Mouse (Mus musculus) myocyte (in vitro differentiated cells): ENCODE data around the gene Gm13696. TPM values are rescaled to one million over a fixed set of nuclear protein-coding genes. Genes with fewer than 3 reads are reported as not detected.
"Not testable (repeated sequence)": the region's sequence is repeated elsewhere in the genome, so short reads cannot be mapped to it uniquely, and the experiment has no call there.

Experiments used
- H3K27me3 ChIP-seq: one replicate; pipeline ENCODE4 v1.6.1; 2011; ENCODE audit not compliant: control insufficient read depth, insufficient read depth, insufficient read length
- H3K36me3 ChIP-seq: one replicate; pipeline ENCODE4 v1.6.1; 2011; ENCODE audit not compliant: control insufficient read depth, insufficient read depth
- H3K4me2 ChIP-seq: one replicate; pipeline ENCODE4 v1.6.1; 2011; ENCODE audit warnings: low read depth, control low read depth
- H3K4me3 ChIP-seq: one replicate; pipeline ENCODE4 v1.5.1; 2011; ENCODE audit warnings: mild to moderate bottlenecking, control low read depth, moderate library complexity
- H3K79me2 ChIP-seq: one replicate; pipeline ENCODE4 v1.6.1; 2011; ENCODE audit not compliant: control insufficient read depth, insufficient read depth
- H3ac ChIP-seq: one replicate; pipeline ENCODE4 v1.6.1; 2011; ENCODE audit not compliant: control insufficient read depth, insufficient read length
- CEBPB ChIP-seq: IDR thresholded peaks from 2 replicates; pipeline ENCODE4 v1.6.1; 2011; ENCODE audit warnings: mild to moderate bottlenecking, moderate library complexity; ENCODE audit not compliant: poor library complexity, insufficient read depth, severe bottlenecking
- E2F4 ChIP-seq: IDR thresholded peaks from one replicate; pipeline ENCODE4 v1.6.1; 2011; ENCODE audit warnings: mild to moderate bottlenecking, control low read depth, moderate library complexity; ENCODE audit not compliant: insufficient read depth
- MAX ChIP-seq: IDR thresholded peaks from one replicate; pipeline ENCODE4 v1.6.1; 2011; ENCODE audit warnings: low read depth, mild to moderate bottlenecking, control low read depth
- MYOD1 ChIP-seq, 3 experiments: IDR thresholded peaks; one replicate each; pipeline ENCODE4 v1.6.1; 2011; ENCODE audit warnings: control low read depth in 2 of 3, low read depth in 2 of 3, mild to moderate bottlenecking in 2 of 3, moderate library complexity in 1 of 3; ENCODE audit not compliant: insufficient read length in 2 of 3, control insufficient read depth in 1 of 3
- MYOG ChIP-seq, 3 experiments: IDR thresholded peaks; one replicate each; pipeline ENCODE4 v1.6.1; 2011; ENCODE audit warnings: control low read depth in 2 of 3, low read depth in 2 of 3, mild to moderate bottlenecking in 2 of 3; ENCODE audit not compliant: insufficient read length in 2 of 3, control insufficient read depth in 1 of 3, insufficient read depth in 1 of 3
- POLR2A ChIP-seq: IDR thresholded peaks from one replicate; pipeline ENCODE4 v1.6.1; 2011; ENCODE audit warnings: low read depth, mild to moderate bottlenecking, control low read depth, moderate library complexity; ENCODE audit not compliant: insufficient read length
- POLR2AphosphoS2 ChIP-seq: IDR thresholded peaks from one replicate; pipeline ENCODE4 v1.6.1; 2011; ENCODE audit warnings: low read depth, control low read depth; ENCODE audit not compliant: insufficient read length
- REST ChIP-seq: IDR thresholded peaks from one replicate; pipeline ENCODE4 v1.6.1; 2011; ENCODE audit warnings: mild to moderate bottlenecking, control low read depth, moderate library complexity; ENCODE audit not compliant: insufficient read depth, insufficient read length
- SRF ChIP-seq: IDR thresholded peaks from one replicate; pipeline ENCODE4 v1.6.1; 2011; ENCODE audit warnings: low read depth; ENCODE audit not compliant: control insufficient read depth, insufficient read length
- TCF12 ChIP-seq: IDR thresholded peaks from one replicate; pipeline ENCODE4 v1.6.1; 2011; ENCODE audit warnings: mild to moderate bottlenecking, control low read depth; ENCODE audit not compliant: poor library complexity, insufficient read depth, severe bottlenecking
- TCF3 ChIP-seq: IDR thresholded peaks from one replicate; pipeline ENCODE4 v1.6.1; 2011; ENCODE audit warnings: low read depth, control low read depth; ENCODE audit not compliant: insufficient read length
- USF1 ChIP-seq: IDR thresholded peaks from one replicate; pipeline ENCODE4 v1.6.1; 2011; ENCODE audit warnings: low read depth, mild to moderate bottlenecking, control low read depth, moderate library complexity
- polyA plus RNA-seq: library from polyadenylated mRNA; unstranded; fragments of >200 nt; fragmentation: generic; extraction: Trizol; gene quantifications from one replicate; pipeline ENCODE4 v1.2.1, GENCODE M21; 2012; ENCODE audit warnings: missing spikeins

Gene Gm13696
- polyA plus RNA-seq, 1 experiment = not detected

DNA sequence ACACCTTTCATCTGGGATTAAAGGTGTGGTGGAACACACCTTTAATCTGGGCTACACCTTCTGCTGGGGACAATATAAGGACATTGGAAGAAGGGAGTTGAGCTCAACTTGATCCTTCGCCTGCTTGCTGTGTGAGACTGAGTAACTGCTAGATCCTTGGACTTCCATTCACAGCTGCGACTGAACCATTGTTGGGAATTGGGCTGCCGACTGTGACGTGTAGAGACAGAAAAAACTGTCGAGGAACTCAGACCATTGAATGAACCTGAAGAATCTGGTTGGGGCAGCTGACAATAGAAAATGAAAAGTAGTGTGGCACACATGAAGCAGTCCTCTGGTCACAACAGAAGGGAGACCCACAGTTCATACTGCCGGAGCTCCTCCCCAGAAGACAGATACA is 5.7 kb downstream of the Gm13696 start, which contains the start of gene Gm13694:
Gene Gm13694 (plus strand): TSS at position 301 of the 400 bp plus-strand sequence.
- not testable (repeated sequence) for H3K4me2 ChIP-seq, H3ac ChIP-seq, H3K36me3 ChIP-seq

DNA sequence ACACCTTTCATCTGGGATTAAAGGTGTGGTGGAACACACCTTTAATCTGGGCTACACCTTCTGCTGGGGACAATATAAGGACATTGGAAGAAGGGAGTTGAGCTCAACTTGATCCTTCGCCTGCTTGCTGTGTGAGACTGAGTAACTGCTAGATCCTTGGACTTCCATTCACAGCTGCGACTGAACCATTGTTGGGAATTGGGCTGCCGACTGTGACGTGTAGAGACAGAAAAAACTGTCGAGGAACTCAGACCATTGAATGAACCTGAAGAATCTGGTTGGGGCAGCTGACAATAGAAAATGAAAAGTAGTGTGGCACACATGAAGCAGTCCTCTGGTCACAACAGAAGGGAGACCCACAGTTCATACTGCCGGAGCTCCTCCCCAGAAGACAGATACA is 11.5 kb downstream of the Gm13696 start, which contains the start of gene Gm13697:
Gene Gm13697 (plus strand): TSS at position 301 of the 400 bp plus-strand sequence.
- not testable (repeated sequence) for H3K79me2 ChIP-seq, H3K4me2 ChIP-seq, H3K36me3 ChIP-seq, H3K4me3 ChIP-seq, H3K27me3 ChIP-seq, H3ac ChIP-seq

More for the DNA sequence above, 5.7 kb downstream of the Gm13696 start, which contains the start of gene Gm13694:
- not testable (repeated sequence) for H3K4me3 ChIP-seq, H3K27me3 ChIP-seq, H3K79me2 ChIP-seq

DNA sequence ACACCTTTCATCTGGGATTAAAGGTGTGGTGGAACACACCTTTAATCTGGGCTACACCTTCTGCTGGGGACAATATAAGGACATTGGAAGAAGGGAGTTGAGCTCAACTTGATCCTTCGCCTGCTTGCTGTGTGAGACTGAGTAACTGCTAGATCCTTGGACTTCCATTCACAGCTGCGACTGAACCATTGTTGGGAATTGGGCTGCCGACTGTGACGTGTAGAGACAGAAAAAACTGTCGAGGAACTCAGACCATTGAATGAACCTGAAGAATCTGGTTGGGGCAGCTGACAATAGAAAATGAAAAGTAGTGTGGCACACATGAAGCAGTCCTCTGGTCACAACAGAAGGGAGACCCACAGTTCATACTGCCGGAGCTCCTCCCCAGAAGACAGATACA is 17.3 kb downstream of the Gm13696 start, which contains the start of gene Gm13691:
Gene Gm13691 (plus strand): TSS at position 301 of the 400 bp plus-strand sequence.
- H3K4me2 ChIP-seq, H3K27me3 ChIP-seq, H3K4me3 ChIP-seq, H3K79me2 ChIP-seq, H3K36me3 ChIP-seq, H3ac ChIP-seq: not testable (repeated sequence)

DNA sequence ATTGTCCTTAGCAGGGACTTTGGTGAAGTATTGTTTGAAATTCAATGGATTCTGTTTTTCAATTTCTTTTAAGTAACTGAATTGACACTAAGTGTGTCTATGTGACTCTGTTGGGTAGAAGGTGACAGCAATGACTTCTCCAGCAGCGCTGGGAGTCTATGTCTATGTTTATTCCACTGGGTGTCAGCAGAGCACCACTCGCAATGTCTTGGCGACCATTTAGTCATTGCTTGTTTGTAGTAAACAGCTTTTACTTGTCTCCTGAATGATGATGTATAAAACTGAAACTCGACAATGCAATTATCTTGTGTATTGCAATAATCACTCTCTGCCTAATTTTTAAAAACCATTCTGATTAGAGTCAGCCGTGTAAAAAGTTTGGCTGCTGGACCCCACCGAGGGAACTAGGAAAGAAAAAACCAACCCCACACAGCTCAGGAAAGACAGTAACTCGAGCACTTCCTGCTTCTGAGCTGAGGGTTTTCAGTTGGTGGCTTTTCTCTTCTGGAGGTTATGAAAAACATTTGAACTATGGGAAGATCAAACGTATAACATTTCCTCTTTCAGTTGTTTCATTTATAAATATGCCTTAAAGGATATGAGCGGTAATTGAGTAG is 20.8 kb downstream of the Gm13696 start:
- H3K4me2 ChIP-seq = peak overlapping the region; percentile 68
- not testable (repeated sequence) for H3K36me3 ChIP-seq, H3K4me3 ChIP-seq, H3ac ChIP-seq, H3K79me2 ChIP-seq, H3K27me3 ChIP-seq

DNA sequence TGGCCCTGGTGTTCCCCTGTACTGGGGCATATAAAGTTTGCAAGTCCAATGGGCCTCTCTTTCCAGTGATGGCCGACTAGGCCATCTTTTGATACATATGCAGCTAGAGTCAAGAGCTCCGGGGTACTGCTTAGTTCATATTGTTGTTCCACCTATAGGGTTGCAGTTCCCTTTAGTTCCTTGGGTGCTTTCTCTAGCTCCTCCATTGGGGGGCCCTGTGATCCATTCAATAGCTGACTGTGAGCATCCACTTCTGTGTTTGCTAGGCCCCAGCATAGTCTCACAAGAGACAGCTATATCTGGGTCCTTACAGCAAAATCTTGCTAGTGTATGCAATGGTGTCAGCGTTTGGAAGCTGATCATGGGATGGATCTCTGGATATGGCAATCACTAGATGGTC is 21.6 kb downstream of the Gm13696 start:
- H3K36me3 ChIP-seq, H3K4me2 ChIP-seq, H3K79me2 ChIP-seq, H3ac ChIP-seq, H3K27me3 ChIP-seq, H3K4me3 ChIP-seq: not testable (repeated sequence)

DNA sequence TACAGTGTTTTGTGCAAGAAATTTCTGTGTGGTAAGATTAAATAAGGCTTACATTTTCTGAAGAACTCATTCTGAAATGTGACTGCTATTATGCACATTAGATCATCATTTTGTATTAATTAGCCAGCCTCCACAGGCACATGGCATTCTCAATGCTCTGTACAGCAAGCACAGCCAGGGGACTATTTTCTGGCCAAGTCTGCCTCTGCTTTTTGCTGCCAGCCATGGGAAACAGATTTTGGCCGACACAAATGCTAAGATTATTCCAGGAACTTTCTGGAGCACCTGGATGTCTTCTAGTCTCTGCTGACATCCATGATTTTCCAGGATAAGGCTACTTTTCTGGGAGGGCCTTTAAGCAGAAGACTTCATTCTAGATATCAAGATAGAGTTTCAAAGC is 36.0 kb downstream of the Gm13696 start:
- H3K4me2 ChIP-seq = no peak overlapping the region
- H3K4me3 ChIP-seq = no peak overlapping the region
- no peak for TF ChIP-seq MYOD1 (IDR thresholded peaks at IDR 0.05; ENCODE audit: control insufficient read depth in 1 of 3, insufficient read length in 2 of 3, low read depth in 2 of 3)
- no peak for TF ChIP-seq USF1
- no peak for TF ChIP-seq SRF
- no peak overlapping the region for H3ac ChIP-seq
- no peaks in the 10 kb centered on the region for H3K27me3 ChIP-seq
- no peaks in the 10 kb centered on the region for H3K36me3 ChIP-seq
- H3K79me2 ChIP-seq = no peaks in the 10 kb centered on the region

DNA sequence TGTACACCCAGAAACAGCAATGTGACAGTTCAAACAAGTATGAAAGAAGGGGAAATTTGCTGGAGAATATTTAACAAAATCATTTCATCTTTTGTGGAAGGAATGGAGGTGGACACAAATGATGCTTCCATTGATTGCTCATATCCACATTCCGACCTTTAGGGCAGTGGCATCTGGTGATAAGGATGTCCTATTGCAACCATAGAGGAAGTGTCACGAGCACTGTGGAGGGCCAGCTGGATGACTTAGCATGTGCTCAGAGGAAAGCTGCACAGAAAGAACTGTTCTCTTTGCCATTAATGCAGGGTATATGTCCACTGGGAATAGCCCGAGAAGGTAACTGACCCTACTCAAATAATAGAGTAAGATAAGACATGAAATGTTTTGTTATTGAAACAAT is 36.9 kb downstream of the Gm13696 start:
- Histone ChIP-seq H3K36me3 (no peaks in the 10 kb centered on the region), H3ac (no peak overlapping the region)
- no peak for TF ChIP-seq POLR2AphosphoS2
- no peak for TF ChIP-seq REST
- no peak for TF ChIP-seq USF1
- no peak for TF ChIP-seq E2F4
- no peak for TF ChIP-seq TCF3
- TF ChIP-seq MAX = no peak
- no peak for TF ChIP-seq CEBPB
- no peak for TF ChIP-seq MYOG (IDR thresholded peaks at IDR 0.05; ENCODE audit: control insufficient read depth in 1 of 3, insufficient read depth in 1 of 3, insufficient read length in 2 of 3, low read depth in 2 of 3)
- no peak for TF ChIP-seq MYOD1 (IDR thresholded peaks at IDR 0.05; ENCODE audit: control insufficient read depth in 1 of 3, insufficient read length in 2 of 3, low read depth in 2 of 3)
- no peak for TF ChIP-seq POLR2A
- no peak for TF ChIP-seq TCF12
- no peak for TF ChIP-seq SRF

More for the DNA sequence above, 36.9 kb downstream of the Gm13696 start:
- no peak overlapping the region for H3K4me3 ChIP-seq
- no peak overlapping the region for H3K4me2 ChIP-seq
- H3K27me3 ChIP-seq = no peaks in the 10 kb centered on the region
- H3K79me2 ChIP-seq = no peaks in the 10 kb centered on the region
